Mouse (Mus musculus) testis, adult 10 weeks (tissue): ENCODE results near the gene Itgam. TPM values are rescaled to one million over a fixed set of nuclear protein-coding genes. Genes with fewer than 3 reads are reported as not detected.

Source experiments
- polyA plus RNA-seq: library from polyadenylated mRNA; stranded (reverse); fragments of 350-450 nt; fragmentation: Illumina TruSeq; extraction: RNeasy Lipid Tissue Mini Kit (QIAGEN cat#74804); gene quantifications from one replicate; pipeline ENCODE4 v1.2.3, GENCODE M21; 2014; ENCODE audit warnings: low read depth, low replicate concordance

The Itgam gene
- 0.57 TPM for polyA plus RNA-seq

GRCm38 (mm10) chr7:128062456-128062855 is at the start of gene Itgam, which contains the start of gene Gm49368:
Gene Itgam, plus strand, starts transcription at chr7:128062640.
Gene Gm49368, plus strand, starts transcription at chr7:128062683.

DNA sequence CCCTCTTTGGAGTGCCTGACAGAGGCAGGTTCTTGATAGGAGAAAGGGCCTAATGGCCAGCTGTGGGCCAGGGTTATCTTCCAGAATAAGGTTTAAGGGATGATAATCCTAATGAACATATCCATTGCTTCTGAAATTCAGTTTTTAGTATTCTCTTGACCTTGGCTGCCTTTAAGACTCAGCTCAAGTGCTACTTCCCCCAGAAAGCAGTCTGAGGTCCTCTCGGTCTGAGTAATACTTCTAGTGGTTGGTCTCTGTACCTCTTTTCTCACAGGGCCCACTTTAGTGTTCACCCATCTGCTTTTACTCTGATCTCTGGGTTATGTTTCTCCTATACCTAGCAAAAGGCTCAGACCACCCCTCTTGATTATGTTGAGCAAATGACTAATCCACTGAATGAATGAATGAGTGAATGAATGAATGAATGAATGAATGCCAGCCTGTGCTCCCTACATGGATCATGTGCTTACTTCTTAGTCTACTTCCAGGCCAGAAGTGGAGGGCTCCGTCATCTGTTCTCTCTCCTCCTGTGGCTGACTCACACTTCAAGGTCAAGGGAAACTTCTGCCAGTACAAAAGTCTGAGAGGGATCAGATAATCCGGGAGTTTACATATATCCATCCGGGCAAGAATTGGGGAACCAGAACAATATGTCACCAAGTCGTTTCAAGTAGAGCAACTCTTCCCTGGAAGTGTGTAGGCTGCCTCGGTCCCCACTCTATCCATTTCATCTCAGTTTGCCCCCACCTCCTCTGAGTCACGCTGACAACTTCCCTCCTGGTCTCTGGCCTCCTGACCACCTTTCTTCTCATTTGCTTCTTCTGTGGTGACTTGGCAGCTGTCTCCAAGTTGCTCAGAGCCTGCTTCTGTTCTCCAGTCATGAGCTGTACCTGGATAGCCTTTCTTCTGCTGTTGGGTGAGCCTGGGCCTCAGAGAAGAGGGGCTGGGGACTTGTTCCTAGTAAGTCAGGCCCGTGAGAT is 66.6 kb downstream of the Itgam start, which contains the start of gene Itgax:
Itgax (plus strand) TSS at position 807 of the 980 bp plus-strand sequence.

DNA sequence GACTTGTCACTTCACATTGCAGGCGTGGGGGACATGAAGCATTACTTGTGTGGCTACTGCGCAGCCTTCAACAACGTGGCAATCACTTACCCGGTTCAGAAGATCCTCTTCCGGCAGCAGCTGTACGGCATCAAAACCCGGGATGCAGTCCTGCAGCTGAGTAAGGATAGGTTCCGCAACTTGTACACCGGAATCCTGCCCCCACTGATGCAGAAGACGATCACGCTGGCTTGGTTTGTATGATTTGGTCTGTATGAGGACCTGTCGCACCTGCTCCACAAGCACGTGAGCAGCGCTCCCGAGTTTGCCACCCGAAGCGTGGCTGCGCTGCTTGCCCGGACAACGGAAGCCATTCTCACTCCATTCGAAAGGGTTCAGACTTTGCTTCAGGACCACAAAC is 91.6 kb downstream of the Itgam start, which contains the start of gene Itgad:
Itgad (plus strand) TSS at position 301 of the 400 bp plus-strand sequence.

Other genes starting within 250 kb of the Itgam start
- gene Stx4a, start 238.3 kb upstream of the Itgam start, polyA plus RNA-seq: 3.1 TPM
- gene Stx1b, start 238.1 kb upstream of the Itgam start, polyA plus RNA-seq: 0.49 TPM
- 21.3 TPM for gene Zfp646, start 186.4 kb upstream of the Itgam start, polyA plus RNA-seq
- 0.91 TPM for gene Zfp668, start 185.8 kb upstream of the Itgam start, polyA plus RNA-seq
- gene Prss53, start 171.7 kb upstream of the Itgam start, polyA plus RNA-seq: not detected
- gene Gm21974, start 167.2 kb upstream of the Itgam start, polyA plus RNA-seq: not detected
- gene Vkorc1, start 167.0 kb upstream of the Itgam start, polyA plus RNA-seq: 12.4 TPM
- 0.62 TPM for gene Bckdk, start 158.6 kb upstream of the Itgam start, polyA plus RNA-seq
- gene Kat8, start 150.1 kb upstream of the Itgam start, polyA plus RNA-seq: 52.0 TPM
- gene Prss8, start 132.5 kb upstream of the Itgam start, polyA plus RNA-seq: not detected
- gene Prss36, start 115.9 kb upstream of the Itgam start, polyA plus RNA-seq: not detected
- 440 TPM for gene Fus, start 95.2 kb upstream of the Itgam start, polyA plus RNA-seq
- 0.52 TPM for gene Pycard, start 68.8 kb upstream of the Itgam start, polyA plus RNA-seq
- gene Trim72, start 58.7 kb upstream of the Itgam start, polyA plus RNA-seq: not detected
- gene Gm49368, start within 50 bp of the Itgam start, polyA plus RNA-seq: not detected
- gene Itgax, start 66.9 kb downstream of the Itgam start, polyA plus RNA-seq: 0.11 TPM
- gene Itgad, start 91.7 kb downstream of the Itgam start, polyA plus RNA-seq: 18.0 TPM
- not detected for gene Cox6a2, start 143.7 kb downstream of the Itgam start, polyA plus RNA-seq
- gene Armc5, start 174.7 kb downstream of the Itgam start, polyA plus RNA-seq: 0.22 TPM
- 8.1 TPM for gene 9130023H24Rik, start 175.4 kb downstream of the Itgam start, polyA plus RNA-seq
- gene Tgfb1i1, start 184.2 kb downstream of the Itgam start, polyA plus RNA-seq: 0.50 TPM
- not detected for gene Slc5a2, start 203.0 kb downstream of the Itgam start, polyA plus RNA-seq
- gene BC017158, start 235.5 kb downstream of the Itgam start, polyA plus RNA-seq: 0.99 TPM